Mouse (Mus musculus) layer of hippocampus, adult 11-12 months (tissue): ENCODE results near the gene Kcnn1.

ENCODE experiments used
- DNase-seq: peaks from one replicate; pipeline ENCODE4 v3.0.0; 2022; ENCODE audit warnings: low spot score

Gene Kcnn1

DNA sequence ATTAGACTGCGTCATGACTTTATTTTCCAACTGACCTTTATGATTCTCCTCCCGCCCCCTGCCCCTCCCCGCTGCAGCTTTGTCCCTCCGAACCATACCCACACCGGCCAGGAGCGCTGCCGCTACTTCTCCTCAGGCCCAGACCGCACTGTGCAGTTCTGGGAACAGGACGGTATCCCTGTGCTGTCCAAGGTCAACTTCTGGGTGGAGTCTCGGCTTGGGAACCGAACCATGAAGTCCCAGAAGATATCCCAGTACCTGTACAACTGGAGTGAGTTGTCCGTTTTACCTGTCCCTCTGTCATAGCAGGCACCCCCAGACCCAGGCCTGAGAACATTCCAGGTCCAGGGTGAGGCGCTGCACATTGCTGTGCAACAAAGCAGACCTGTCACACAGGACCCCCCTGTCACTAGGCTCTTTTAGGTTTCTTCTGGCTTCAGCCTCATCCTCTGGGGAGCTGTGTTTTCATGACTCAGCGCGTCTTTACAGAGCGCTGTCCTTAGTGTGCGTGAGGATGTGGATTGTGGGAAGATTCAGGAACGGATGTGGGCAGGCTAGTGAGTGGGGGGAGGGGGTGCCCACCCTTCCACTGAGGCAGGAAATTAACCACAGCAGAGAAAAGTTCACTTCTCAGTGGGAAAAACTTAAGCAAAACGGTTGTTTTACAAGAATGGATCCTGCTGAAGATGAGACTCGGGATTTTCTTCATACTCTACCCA is 51.9 kb downstream of the Kcnn1 start:
- no peak for DNase-seq

DNA sequence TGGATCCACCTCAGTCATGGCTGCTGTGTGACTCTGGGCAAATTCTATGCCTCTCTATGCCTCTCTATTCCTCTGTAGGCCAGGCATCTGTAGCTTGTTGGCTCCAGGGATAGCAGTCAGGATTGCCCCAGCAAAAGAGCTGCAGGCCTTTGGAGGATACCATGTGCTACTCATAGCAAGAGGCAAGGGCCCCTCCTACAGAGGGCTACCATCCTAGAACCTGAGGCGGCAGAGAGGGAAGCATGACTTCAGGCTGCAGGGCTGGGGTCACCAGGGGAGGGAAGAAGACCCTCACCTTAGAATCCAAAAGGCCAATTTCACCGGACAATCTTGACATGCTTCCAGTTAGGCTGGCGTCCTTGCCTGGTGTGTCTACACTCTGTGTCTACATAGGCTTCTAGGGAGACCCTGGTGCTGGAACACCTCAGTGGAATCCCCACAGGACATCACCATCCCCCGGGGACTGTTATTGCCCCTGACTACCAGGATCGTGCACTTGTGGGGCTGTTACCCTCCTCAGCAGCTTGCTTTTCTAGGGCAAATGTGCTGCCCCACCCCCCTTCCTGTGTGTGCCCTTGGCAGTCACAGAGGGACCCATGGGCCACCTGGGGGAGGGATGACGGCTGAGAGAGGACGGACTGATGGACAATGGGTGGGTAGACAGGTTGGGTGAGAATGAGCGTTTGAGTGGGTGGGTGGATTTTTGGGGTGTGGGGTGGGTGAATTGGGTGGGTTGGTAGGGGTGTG is 53.9 kb downstream of the Kcnn1 start:
- no peak for DNase-seq

DNA sequence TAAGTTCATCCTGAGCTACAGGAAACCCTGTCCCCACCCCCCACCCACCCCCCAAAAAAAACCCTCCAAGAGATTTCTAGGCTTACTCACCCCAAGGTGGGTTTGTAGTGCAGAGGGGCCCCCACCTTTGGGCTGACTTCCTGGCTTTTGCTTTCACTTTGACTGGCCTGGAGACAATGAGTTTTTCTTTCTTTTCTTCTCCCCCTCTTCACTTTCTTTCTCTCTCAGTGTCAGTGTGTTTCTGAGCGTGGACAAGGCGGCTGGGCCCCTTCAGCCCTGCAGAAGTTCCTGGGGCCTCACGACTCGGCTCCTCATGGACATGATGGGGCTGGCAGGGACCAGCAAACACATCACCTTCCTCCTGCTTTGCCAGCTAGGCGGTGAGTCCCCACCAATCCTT is 54.8 kb downstream of the Kcnn1 start, which contains the start of gene Il12rb1:
Gene Il12rb1 (plus strand): TSS at position 211 of the 400 bp plus-strand sequence.
- DNase-seq = no peak

DNA sequence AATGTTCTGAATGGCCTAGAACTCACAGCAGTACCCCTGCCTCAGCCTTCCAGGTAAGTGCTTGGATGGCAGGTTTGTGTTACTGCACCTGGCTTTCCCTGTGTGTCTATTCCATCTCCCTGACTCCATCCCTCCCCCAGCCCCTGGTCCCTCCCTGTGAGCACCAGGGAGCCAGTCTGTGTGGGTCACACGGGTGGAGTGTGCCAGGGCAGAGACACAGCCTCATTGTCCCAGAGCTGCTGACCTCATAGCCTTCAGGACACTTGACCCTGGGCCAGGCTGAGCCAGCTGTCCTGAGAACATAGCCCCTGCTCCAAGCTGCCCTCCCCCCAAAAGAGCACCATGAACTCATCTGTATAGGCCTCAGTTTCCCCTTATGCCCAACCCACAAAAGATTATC is 55.8 kb downstream of the Kcnn1 start:
- DNase-seq = peak; percentile 75

DNA sequence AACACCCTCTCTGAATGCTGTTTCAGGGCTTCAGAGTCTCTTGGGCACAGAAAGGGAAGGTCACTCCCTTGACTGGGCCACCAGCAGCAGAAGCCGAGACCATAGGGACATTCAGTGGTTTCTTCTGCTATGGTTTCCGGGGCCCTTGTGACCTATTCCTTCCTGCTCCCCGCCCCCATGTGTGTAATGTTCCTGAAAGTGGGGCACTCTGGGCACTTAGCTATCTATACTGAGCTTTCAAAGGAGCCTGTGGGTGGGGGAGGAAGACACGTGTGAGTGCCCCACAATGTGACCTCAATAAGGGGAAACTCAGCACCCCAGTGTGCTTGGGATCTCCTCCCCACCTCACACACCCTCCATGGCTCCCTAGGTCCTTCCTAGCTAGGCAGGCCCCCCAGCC is 56.5 kb downstream of the Kcnn1 start:
- no peak for DNase-seq

DNA sequence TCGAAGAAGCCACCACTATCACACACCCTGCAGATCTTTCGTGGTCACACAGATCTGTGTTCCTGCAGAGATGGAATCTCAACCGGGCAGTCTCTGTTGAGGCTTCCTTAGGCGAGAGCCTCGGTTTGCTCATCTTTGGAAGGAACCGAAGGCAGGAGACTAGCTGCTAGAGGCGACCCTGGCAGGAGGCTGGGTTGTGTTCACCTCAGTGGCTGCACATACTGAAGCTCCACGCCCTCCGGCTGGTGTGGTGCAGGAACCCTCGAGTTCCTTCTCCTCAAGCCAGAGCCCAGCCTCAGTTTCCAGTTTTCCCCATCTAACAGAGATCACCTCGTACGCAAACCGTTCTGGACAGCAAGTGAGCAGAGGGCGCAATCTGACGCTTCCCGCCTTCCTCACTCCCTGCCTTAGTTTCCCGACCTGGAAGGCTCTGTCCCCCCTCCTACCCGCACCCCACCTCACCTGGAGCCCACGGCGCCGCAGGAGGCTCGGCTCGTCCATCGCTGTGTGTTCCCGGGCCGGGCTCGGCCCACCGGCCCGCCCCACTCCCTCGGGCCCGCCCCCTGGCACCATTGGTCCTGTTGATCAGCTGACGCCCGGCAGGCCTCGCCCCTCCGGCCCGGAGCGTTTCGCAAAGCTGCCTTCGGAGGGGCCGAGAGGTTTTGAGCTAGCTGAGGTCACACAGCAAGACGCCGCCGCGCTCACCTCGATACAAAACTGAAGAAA is 58.4 kb downstream of the Kcnn1 start, which contains the start of gene Mast3:
Gene Mast3 (minus strand): TSS at position 574 of the 726 bp plus-strand sequence.
- peak; percentile 88 for DNase-seq

DNA sequence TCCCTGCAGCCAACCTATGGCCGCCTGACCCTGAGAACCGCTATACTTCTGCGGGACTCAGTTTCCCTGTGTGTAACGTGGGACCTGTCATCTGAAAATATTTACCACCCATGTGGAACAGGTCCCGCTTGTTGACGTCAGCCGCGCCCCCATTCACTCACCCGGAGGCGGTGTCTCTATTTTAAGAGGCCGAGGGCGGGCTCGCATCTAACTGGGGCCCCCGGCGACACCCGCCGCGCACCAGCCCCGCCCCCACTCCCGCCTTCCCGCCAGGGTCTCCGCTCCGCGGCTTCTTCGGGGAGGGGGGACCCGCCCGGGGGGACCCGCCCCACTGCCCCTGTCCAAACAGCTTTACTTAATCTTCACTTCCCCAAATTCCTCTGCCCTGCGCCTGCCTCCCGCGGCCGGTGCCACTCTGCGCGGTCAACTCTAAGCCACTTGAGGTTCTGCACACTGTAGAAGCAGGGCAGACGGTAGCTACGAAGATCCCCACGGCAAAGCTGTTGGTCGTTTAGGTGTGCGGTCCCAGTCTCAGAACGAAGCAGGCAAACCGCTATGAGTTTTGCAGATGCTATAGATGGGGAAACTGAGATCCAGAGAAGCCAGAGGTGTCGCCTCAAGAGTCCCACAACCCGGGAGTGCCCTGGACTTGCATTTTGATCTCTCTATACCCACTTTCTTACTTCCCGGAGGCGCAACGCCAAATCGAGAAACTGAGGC is 59.1 kb downstream of the Kcnn1 start:
- peak; percentile 72 for DNase-seq

DNA sequence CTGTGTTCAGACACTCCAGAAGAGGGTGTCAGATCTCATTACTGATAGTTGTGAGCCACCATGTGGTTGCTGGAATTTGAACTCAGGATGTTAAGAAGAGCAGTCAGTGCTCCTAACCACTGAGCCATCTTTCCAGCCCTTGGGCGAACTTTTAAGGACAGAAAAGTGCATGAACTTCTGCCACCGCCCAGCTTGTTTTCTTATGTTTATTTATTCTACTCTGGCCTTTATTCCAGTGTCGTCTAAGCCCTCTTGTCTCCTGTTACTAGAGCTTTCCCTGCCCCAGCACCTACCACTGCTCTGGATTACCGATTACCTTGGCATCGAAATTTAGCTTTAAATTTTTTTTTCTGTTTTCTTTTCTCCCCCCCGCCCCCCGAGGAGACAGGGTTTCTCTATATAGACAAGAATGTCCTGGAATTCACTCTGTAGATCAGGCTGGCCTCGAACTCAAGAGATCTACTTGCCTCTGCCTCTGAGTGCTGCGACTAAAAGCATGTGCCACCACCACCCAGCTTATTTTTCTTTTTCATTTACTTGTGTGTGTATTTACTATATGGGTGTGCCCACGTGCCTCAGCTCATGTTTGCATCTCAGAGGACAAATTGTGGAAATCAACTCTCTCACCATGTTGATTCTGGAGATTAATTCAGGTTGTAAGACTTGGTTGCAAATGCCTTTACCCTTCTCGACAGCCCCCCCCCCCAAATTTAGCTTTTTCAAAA is 60.1 kb downstream of the Kcnn1 start:
- no peak for DNase-seq

DNA sequence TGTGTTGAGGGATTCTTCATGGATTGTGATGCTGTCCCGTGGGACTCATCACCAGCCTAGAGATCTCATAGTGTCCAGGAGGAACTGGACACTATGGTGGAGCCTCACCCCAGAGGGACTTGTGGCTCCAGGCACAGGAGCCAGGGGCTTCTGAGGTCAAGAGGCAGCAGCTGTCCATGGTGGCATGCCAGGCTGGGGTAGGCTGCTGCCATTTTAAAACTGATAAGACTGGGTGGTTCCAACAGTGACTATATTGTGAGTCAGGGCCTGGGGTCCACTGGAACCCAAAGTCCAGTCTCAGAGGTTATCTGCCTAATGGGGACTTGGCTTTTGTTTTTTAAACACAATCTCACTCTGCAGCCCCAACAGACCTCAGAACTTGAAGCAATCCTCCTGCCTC is 61.2 kb downstream of the Kcnn1 start:
- DNase-seq = no peak

DNA sequence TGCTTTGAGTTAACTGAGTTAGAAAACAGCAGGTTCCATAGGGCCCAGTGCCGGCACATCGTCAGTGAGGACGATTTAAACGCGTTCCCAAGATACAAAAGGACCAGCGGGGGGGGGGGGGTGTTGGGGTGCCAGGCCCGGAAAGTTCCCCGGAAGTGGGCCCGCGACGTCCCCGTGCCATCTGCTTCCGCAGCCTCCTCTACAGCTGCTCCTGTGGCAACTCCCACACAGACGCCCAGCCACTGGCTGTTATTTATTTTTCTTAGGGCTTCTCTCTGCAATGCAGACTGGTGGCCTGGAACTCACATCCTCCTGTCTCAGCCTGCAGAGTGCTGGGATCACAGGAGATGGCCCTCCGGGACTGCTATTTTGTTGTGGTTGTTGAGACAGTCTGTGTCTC is 61.9 kb downstream of the Kcnn1 start:
- DNase-seq = peak; percentile 82

DNA sequence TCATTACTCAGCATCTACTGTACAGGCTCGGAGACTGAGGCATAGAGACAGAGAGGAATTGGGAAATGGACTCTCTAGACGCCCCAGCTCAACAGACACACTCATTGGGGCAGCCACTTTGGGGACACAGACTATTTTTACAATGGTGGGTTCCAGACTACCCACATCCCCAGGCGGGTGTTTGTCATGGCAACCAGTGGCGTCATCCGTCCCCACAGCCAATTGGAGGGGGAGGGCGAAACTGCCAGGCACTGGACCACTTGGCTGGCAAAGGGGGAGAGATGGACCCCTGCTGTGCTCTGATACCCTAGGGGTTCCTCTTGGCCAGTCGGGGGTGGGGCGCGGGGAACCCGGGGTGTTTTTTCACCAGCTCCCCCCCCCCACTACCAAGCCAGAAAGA is 62.4 kb downstream of the Kcnn1 start:
- DNase-seq = no peak

DNA sequence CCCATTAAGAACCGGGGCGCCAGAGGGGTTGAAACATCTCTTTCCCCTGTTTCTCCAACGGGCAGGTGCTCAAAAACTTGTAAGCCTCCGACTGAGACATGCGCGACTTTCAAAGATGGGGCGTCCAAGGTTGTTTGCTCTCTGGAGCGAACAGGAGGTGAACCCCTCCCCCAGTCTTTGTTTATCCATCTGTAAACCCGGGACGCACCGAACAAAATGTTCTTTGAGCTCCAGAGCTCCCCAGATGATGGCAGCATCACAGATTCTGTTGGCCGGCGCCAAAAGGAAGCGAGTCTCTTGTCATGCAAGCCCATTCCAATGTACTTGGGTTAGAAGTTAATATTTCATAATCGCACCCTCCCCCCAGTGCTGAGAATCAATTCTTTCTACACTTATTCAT is 64.8 kb downstream of the Kcnn1 start:
- DNase-seq = peak; percentile 85

DNA sequence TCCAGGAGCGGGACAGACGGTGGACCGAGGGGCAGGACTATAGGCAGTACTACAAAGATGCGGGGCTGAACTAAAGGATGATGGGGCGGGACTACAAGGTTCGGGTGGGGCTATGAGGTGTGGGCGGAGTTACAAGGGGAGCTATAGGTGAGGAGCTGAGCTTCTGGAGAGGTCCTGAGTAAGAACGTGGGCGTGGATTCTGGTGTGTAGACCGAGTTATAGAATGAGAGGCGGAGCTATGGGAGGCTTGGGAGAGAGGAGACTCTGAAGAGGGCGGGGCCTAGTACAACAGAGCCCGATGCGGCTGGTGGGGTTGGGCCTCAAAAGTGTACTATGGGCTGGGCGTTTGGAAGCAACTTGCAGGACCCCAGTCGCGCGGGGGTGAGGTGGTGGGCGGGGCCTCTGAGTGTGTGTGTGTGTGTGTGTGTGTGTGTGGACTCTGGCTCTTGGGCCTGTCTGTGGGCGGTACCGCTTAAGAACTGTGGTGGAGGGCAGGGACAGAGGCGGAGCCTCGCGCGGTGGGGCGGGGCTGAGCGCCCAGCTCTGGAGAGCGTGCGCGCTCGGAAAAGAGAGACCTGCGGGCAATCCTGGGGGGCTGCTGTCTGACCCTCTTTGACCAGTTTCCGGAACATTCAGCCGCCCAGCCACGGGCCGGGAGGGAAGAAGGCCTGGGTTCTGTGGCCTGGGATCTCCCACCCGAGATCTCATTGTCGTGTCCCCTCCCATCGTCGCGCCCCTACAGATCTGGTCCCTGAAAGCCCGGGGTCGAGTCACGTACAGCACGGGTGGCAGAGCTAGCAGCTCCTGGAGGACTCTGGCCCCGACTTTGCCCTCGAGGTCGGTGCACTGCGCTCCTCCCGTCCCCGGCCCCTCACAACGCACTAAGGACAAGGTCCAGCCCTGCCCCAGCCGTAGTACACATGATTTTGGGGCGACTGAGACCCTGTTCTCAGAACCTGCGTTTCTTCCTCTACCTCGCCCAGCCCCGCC is 65.7 kb downstream of the Kcnn1 start:
- peak; percentile 91 for DNase-seq

DNA sequence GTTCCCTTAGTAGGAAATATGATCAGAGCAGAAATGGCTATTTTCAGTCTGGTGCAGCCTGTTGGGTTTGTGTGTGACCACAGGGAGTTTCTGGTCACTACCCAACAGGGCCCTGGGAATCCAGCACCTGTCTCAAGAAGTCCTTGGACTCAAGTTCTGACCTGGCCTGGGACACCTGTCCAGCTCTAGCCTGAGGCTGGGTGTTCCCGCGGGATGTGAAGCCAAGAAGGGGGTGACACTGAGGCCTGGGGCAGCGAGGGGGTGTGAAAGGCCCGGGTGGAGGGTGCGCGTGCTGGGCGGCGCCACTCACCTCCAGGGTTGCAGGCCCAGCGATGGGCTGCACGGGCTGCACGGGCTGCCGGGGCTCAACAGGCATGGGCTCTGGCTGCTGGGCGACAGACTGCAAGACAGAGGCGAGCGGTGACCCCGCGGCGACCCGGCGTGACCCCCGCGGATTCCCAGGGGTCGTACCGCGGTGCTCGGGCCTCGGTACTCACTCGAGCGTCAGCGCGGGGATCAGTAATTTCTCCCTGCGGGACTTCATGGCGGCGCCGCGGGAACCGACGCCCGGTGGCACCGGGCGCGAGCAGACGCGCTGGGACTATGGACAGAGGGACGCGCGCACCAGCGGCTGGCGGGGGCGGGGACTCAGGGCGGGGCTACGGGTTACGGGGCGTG is 66.5 kb downstream of the Kcnn1 start:
- peak; percentile 62 for DNase-seq

DNA sequence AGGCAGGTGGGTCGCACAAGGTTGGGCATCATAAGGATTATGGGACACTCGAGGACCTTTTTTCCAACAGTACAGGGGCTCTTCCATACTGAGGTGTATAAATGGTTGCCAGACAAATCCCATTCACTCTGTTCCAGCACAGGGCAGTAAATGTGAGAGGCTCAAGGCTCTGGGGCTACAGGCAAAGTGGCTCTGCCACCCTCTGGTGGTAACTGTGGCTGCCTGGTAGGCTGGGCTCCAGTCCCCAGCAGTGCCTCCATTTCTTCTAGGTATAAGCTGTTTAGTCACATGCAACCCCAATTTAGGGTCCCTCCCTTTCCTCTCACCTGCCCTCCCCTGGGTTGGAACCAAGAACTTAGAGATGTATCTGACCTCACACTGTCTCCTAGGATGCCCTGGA is 67.7 kb downstream of the Kcnn1 start:
- DNase-seq = no peak

DNA sequence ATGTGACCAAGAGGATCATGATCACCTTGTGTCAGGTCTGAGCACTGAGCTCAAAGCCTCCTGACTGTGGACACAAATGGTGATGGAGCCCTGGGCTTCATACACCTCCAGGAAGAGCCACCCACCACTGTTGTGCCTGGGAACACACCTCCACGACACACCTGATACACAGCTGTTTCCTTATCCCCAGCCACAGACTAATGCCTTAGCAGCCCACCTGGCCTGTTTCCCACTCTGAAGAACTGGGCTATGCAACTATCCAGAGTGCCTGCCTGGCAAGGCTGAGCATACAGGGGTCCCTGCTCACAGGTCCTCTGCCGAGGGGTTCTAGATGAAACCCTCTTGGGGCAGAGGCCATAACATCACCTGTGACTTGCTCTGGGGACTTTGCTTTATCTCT is 68.8 kb downstream of the Kcnn1 start:
- no peak for DNase-seq

DNA sequence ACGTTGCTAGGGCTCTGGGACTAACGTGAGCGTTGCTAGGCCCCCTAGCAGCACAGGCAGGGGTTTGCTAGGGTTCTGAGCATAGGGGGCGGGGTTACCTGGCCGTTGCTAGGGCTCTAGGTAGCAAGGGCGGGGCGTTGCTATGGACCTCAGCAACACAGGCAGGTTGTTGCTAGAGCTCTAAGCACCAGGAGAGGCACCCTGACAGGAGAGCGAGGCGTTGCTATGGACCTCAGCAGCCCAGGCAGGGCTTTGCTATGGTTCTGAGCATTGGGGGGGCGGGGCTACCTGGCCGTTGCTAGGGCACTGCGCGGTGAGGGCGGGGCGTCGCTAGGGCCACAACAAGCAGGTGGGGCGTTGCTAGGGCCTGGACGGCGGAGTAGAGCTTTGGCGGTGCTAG is 70.4 kb downstream of the Kcnn1 start:
- no peak for DNase-seq
